Mouse (Mus musculus) cortical plate, adult 2 months (tissue): Measurements from ENCODE around the gene Kdm4b. TPM values are rescaled to one million over a fixed set of nuclear protein-coding genes. Genes with fewer than 3 reads are reported as not detected.

Source experiments
- H3K27ac ChIP-seq: fragments of 200-500 bp; 2 replicates; pipeline ENCODE4 v1.5.1; 2012; ENCODE audit warnings: low read length, control low read depth, inconsistent platforms; ENCODE audit not compliant: insufficient read depth
- H3K4me1 ChIP-seq: fragments of 200-500 bp; 2 replicates; pipeline ENCODE4 v1.6.1; 2011; ENCODE audit warnings: low read length; ENCODE audit not compliant: control insufficient read depth, insufficient read depth
- H3K4me3 ChIP-seq: fragments of 200-500 bp; 2 replicates; pipeline ENCODE4 v1.5.1; 2011; ENCODE audit warnings: mild to moderate bottlenecking, low read length, control low read depth; ENCODE audit not compliant: insufficient read depth
- CTCF ChIP-seq: fragments of 200-500 bp; IDR thresholded peaks from 2 replicates; pipeline ENCODE4 v1.5.1; 2011; ENCODE audit warnings: mild to moderate bottlenecking, control low read depth, low read length; ENCODE audit not compliant: insufficient read depth; ENCODE audit errors: extremely low read depth
- POLR2A ChIP-seq: fragments of 200-500 bp; IDR thresholded peaks from 2 replicates; pipeline ENCODE4 v1.6.1; 2011; ENCODE audit warnings: mild to moderate bottlenecking, low read length, control low read depth; ENCODE audit not compliant: insufficient read depth; ENCODE audit errors: extremely low read depth
- polyA plus RNA-seq: library from polyadenylated mRNA; depleted of rRNA; stranded (reverse); fragments of >200 nt; gene quantifications from 2 replicates; pipeline ENCODE4 v1.2.3, GENCODE M21; 2012; rRNA removed

The Kdm4b gene
- polyA plus RNA-seq, 1 experiment: 43.5 TPM

- Histone ChIP-seq H3K4me3 (no peak overlapping the region), H3K4me1 (peaks cover 13% of the 10 kb centered on the region), H3K27ac (no peak overlapping the region)
- TF ChIP-seq CTCF (no peak), POLR2A (no peak)
Observed at GRCm38 (mm10) chr17:56443341-56443795, 117.5 kb downstream of the Kdm4b start.

- Histone ChIP-seq H3K4me3 (no peak overlapping the region), H3K27ac (no peak overlapping the region), H3K4me1 (peaks cover 13% of the 10 kb centered on the region)
- TF ChIP-seq CTCF (no peak), POLR2A (no peak)
Observed at GRCm38 (mm10) chr17:56444771-56445170, 118.9 kb downstream of the Kdm4b start.

- TF ChIP-seq CTCF (no peak), POLR2A (peak; percentile 34; the same call in 1 of the 2 replicates)
- H3K27ac ChIP-seq: no peak overlapping the region
- peaks cover 9% of the 10 kb centered on the region for H3K4me1 ChIP-seq
- no peak overlapping the region for H3K4me3 ChIP-seq
Observed at GRCm38 (mm10) chr17:56445397-56445796, 119.5 kb downstream of the Kdm4b start.

- TF ChIP-seq CTCF: no peak
- TF ChIP-seq POLR2A: no peak
- H3K27ac ChIP-seq: no peak overlapping the region
- peaks cover under 1% of the 10 kb centered on the region for H3K4me1 ChIP-seq
- H3K4me3 ChIP-seq: no peak overlapping the region
Observed at GRCm38 (mm10) chr17:56447716-56448115, 121.9 kb downstream of the Kdm4b start.

Other genes starting within 250 kb of the Kdm4b start
- 126 and 148 TPM in 2 replicates for gene Hdgfl2, start 246.4 kb upstream of the Kdm4b start, polyA plus RNA-seq
- 0.73 and 1.2 TPM in 2 replicates for gene Plin4, start 216.3 kb upstream of the Kdm4b start, polyA plus RNA-seq
- gene Plin5, start 208.5 kb upstream of the Kdm4b start, polyA plus RNA-seq: 0.55 and 0.67 TPM in 2 replicates
- gene Lrg1, start 204.1 kb upstream of the Kdm4b start, polyA plus RNA-seq: 2.6 and 3.1 TPM in 2 replicates
- gene Sema6b, start 185.7 kb upstream of the Kdm4b start, polyA plus RNA-seq: 87.3 and 88.9 TPM in 2 replicates
- gene Tnfaip8l1, start 163.6 kb upstream of the Kdm4b start, polyA plus RNA-seq: 7.5 and 8.5 TPM in 2 replicates
- 43.3 and 45.8 TPM in 2 replicates for gene Mydgf, start 142.1 kb upstream of the Kdm4b start, polyA plus RNA-seq
- gene Dpp9, start 107.2 kb upstream of the Kdm4b start, polyA plus RNA-seq: 51.2 and 52.0 TPM in 2 replicates
- gene Fem1a, start 69.3 kb upstream of the Kdm4b start, polyA plus RNA-seq: 23.3 and 24.1 TPM in 2 replicates
- 4.2 and 4.8 TPM in 2 replicates for gene Ticam1, start 49.3 kb upstream of the Kdm4b start, polyA plus RNA-seq
- 8.4 and 10.1 TPM in 2 replicates for gene Plin3, start 33.2 kb upstream of the Kdm4b start, polyA plus RNA-seq
- gene Arrdc5, start 25.8 kb upstream of the Kdm4b start, polyA plus RNA-seq: not detected in 2 replicates
- 1.1 and 1.8 TPM in 2 replicates for gene Uhrf1, start 22.7 kb upstream of the Kdm4b start, polyA plus RNA-seq
- 688 and 773 TPM in 2 replicates for gene Ptprs, start 150.4 kb downstream of the Kdm4b start, polyA plus RNA-seq
- gene Znrf4, start 186.4 kb downstream of the Kdm4b start, polyA plus RNA-seq: not detected in 2 replicates
- 2.1 and 3.2 TPM in 2 replicates for gene Gm20219, start 228.3 kb downstream of the Kdm4b start, polyA plus RNA-seq